Mouse (Mus musculus) T-helper 1 cell (primary cell): ENCODE measurements around the gene Fbxo39.

Experiments
- in situ Hi-C: fragments of 300-600 bp; cut with MboI, MseI; formaldehyde crosslinking; loops from one replicate; pipeline ENCODE4 v1.15.1; 2025; ENCODE audit warnings: high pct_unique_total_duplicates

The Fbxo39 gene

DNA sequence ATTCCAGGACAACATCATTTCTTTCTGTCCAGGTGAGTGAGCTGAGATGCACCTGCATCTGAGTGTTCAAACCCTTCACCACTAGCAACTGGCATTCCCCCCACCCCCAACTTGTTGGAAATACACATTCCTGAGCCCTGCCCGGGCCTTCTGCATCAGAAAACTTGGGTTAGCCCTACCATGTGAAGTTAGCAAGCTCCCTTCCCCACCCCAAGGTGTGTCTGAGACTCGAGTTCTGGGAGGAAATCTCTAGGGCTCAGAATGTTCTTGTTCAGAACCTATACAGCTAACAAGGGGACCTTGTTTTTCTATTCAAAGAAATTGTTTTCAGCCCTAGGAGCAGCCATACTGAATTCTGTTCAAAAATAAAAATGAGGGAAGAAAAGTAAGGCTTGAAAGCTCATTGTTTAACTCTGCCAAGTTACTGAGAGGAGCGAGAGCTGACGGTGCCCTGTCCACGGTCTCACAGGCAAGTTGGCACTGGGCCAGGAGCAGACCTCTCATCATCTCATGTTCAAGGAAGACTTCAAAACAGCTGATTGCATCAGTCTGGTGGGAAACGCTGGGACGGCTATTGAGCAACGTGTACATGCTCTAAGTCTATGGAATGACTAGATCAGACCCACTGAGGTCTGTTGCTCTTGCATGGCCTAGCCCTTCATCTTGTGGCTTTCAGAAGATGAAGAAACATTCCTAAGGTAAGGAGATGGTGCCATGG, 49.4 kb downstream of the Fbxo39 start:
- in situ Hi-C loops, result no loop called here

DNA sequence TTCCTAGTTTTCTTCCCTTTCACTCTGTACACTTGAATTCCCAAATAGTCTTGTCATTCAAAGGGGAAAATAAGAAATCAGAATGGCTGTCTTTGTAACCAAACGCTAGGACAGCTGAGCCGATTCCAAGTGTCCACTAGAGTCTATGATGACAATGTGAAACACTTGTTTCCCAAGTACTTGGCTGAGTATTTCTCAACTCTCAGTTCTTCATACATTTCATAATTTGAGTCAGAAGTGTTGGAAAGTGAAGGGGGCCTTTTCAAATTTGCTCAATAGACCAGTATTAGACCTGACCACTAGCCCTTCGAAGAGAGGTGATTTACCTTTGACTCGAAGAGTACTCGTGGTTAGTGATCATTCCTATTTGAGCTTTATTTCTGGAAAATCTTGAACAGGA, 50.3 kb downstream of the Fbxo39 start:
- in situ Hi-C loops, result no loop called here

DNA sequence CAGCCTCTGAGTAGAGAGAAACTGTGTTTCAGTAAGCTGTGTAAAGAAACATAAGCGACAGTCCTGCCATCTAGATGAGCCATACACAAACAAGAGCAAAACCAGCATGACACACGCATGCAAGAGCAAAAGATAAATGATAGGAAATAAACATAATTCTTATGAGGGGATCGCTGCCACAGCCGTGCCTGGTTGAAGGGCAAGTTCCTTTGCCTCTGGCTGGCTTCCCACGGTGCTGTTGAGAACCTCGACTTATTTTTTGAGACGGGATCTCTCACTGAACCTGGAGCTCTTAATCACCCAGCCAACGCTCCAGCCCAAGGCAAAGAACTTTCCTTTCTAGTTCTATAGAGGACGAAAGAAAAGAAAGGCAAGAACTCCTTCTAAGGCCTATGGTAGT, 51.9 kb downstream of the Fbxo39 start:
- in situ Hi-C loops, result no loop called here

DNA sequence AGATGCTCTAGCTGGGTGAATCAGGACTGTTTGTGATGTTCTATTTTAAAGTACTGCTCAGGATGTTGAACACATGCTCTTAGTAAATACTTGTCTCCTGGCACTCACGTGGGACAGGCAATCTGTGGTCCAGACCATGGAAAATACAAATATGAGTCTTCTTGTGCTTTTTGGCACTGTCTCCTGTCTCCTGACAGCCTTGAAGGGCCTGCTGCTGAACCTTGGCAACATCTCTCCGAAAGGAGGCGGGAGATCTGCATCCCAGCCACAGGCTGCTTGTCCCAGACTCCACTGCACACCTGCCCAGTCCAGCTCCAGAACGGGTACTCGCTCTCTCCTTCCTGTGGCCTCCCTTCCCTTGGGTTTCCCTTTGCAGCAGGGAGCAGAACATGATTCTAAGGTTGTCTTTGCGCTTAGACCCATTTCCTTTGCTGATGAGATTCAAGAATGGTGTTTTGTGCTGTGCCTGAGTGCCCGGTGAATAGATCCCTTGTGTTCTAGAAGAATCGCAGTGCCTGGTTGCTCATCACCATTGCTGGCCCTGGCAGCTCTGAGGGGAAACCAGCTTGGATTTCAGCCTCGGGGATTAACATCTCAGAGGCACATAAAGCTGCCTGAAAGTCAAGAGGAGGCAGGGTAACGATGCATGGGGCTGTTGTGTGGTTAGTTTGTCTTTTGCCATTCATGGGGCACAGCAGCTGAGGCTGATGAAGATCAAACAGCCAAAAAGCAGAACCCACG, 53.9 kb downstream of the Fbxo39 start:
- in situ Hi-C loops, result no loop called here
